Mouse (Mus musculus): ENCODE results near the gene March5. TPM values are rescaled to one million over a fixed set of nuclear protein-coding genes. Genes with fewer than 3 reads are reported as not detected.
A peak's percentile ranks its signal among the peaks of the same experiment; 100 is the strongest.
"Not testable (repeated sequence)": the region's sequence is repeated elsewhere in the genome, so short reads cannot be mapped to it uniquely, and the experiment has no call there.

March5 gene
- total RNA-seq, 2 experiments from 2014 or later = 54.7 to 59.5 TPM

- DNase-seq (ENCODE audit: low spot score in 2 of 2) = peak in 1 of 2 experiments; percentile 31
Observed at GRCm38 (mm10) chr19:37208176-37208755, 923 bp downstream of the March5 start, which contains the start of gene Cpeb3. Gene Cpeb3, minus strand, starts transcription at chr19:37208601.

- no peak for DNase-seq (ENCODE audit: low spot score in 2 of 2)
Observed at GRCm38 (mm10) chr19:37208986-37209385, 1.6 kb downstream of the March5 start.

- DNase-seq (ENCODE audit: low spot score in 2 of 2) = no peak
Observed at GRCm38 (mm10) chr19:37209467-37210128, 2.3 kb downstream of the March5 start.

GRCm38 (mm10) chr19:37210457-37210856, 3.1 kb downstream of the March5 start:
- no peak for DNase-seq (ENCODE audit: low spot score in 2 of 2)

- no peak for DNase-seq (ENCODE audit: low spot score in 2 of 2)
Observed at GRCm38 (mm10) chr19:37211416-37211815, 4.1 kb downstream of the March5 start.

- no peak for DNase-seq (ENCODE audit: low spot score in 2 of 2)
Observed at GRCm38 (mm10) chr19:37214711-37215110, 7.4 kb downstream of the March5 start.

GRCm38 (mm10) chr19:37225197-37225862, 18.0 kb downstream of the March5 start:
- no peak for DNase-seq (ENCODE audit: low spot score in 2 of 2)

GRCm38 (mm10) chr19:37232598-37232997, 25.3 kb downstream of the March5 start:
- not testable (repeated sequence) for DNase-seq (ENCODE audit: low spot score in 2 of 2)

GRCm38 (mm10) chr19:37233561-37234539, 26.5 kb downstream of the March5 start:
- DNase-seq (ENCODE audit: low spot score in 2 of 2) = no peak

GRCm38 (mm10) chr19:37235818-37236217, 28.5 kb downstream of the March5 start:
- no peak for DNase-seq (ENCODE audit: low spot score in 2 of 2)

GRCm38 (mm10) chr19:37237306-37237705, 30.0 kb downstream of the March5 start:
- no peak for DNase-seq (ENCODE audit: low spot score in 2 of 2)

GRCm38 (mm10) chr19:37237712-37238437, 30.5 kb downstream of the March5 start:
- no peak for DNase-seq (ENCODE audit: low spot score in 2 of 2)

GRCm38 (mm10) chr19:37238651-37239050, 31.3 kb downstream of the March5 start:
- DNase-seq (ENCODE audit: low spot score in 2 of 2) = no peak

GRCm38 (mm10) chr19:37239096-37239495, 31.8 kb downstream of the March5 start:
- peak in 1 of 2 experiments; percentile 40 for DNase-seq (ENCODE audit: low spot score in 2 of 2)

GRCm38 (mm10) chr19:37241201-37241600, 33.9 kb downstream of the March5 start:
- no peak for DNase-seq (ENCODE audit: low spot score in 2 of 2)

- DNase-seq (ENCODE audit: low spot score in 2 of 2) = no peak
Observed at GRCm38 (mm10) chr19:37242707-37243106, 35.4 kb downstream of the March5 start.

GRCm38 (mm10) chr19:37246859-37247258, 39.5 kb downstream of the March5 start:
- DNase-seq (ENCODE audit: low spot score in 2 of 2) = no peak

- no peak for DNase-seq (ENCODE audit: low spot score in 2 of 2)
Observed at GRCm38 (mm10) chr19:37248199-37248598, 40.9 kb downstream of the March5 start.

- DNase-seq (ENCODE audit: low spot score in 2 of 2) = no peak
Observed at GRCm38 (mm10) chr19:37252104-37252503, 44.8 kb downstream of the March5 start.

- no peak for DNase-seq (ENCODE audit: low spot score in 2 of 2)
Observed at GRCm38 (mm10) chr19:37255321-37255720, 48.0 kb downstream of the March5 start.
